Mouse (Mus musculus) heart, embryonic 15.5 days (tissue): Measurements from ENCODE around the gene Hist1h4f. TPM values are rescaled to one million over a fixed set of nuclear protein-coding genes. Genes with fewer than 3 reads are reported as not detected.
A peak's percentile ranks its signal among the peaks of the same experiment; 100 is the strongest.
"Not testable (repeated sequence)": the region's sequence is repeated elsewhere in the genome, so short reads cannot be mapped to it uniquely, and the experiment has no call there.

ENCODE experiments used
- ATAC-seq: fragments of 200-750 bp; cut with Nextera tagmentation; replicated peaks from 2 replicates; pipeline ENCODE4 v1.8.0; 2017; ENCODE audit warnings: low read depth, moderate TSS enrichment; ENCODE audit not compliant: insufficient number of reproducible peaks, insufficient read depth, low FRiP score
- H3K27ac ChIP-seq: fragments of 300-500 bp; sonication (generic); 2 replicates; pipeline ENCODE4 v1.5.1; 2015; ENCODE audit warnings: mild to moderate bottlenecking, inconsistent platforms
- H3K27me3 ChIP-seq: fragments of 300-500 bp; sonication (generic); 2 replicates; pipeline ENCODE4 v1.6.1; 2015; ENCODE audit warnings: inconsistent platforms
- H3K36me3 ChIP-seq: fragments of 300-500 bp; sonication (generic); 2 replicates; pipeline ENCODE4 v1.6.1; 2015; ENCODE audit warnings: mild to moderate bottlenecking, inconsistent platforms
- H3K4me1 ChIP-seq: fragments of 300-500 bp; sonication (generic); replicated peaks from 2 replicates; pipeline ENCODE4 v1.6.1; 2015; ENCODE audit warnings: inconsistent platforms
- H3K4me2 ChIP-seq: fragments of 300-500 bp; sonication (generic); 2 replicates; pipeline ENCODE4 v1.6.1; 2015; ENCODE audit warnings: inconsistent platforms, mild to moderate bottlenecking, moderate library complexity
- H3K4me3 ChIP-seq: fragments of 300-500 bp; sonication (generic); 2 replicates; pipeline ENCODE4 v1.5.1; 2015; ENCODE audit warnings: mild to moderate bottlenecking, inconsistent platforms
- H3K9ac ChIP-seq: fragments of 300-500 bp; sonication (generic); 2 replicates; pipeline ENCODE4 v1.6.1; 2015; ENCODE audit warnings: mild to moderate bottlenecking, inconsistent platforms
- H3K9me3 ChIP-seq: fragments of 300-500 bp; sonication (generic); replicated peaks from 2 replicates; pipeline ENCODE4 v1.6.1; 2016; ENCODE audit warnings: inconsistent platforms
- WGBS: fragments of 180-500 bp; shearing (Covaris S2); methylation state at CpG from one replicate; pipeline ENCODE4 v1.1.7; 2015; ENCODE audit warnings: mixed read lengths; 5-methylcytosine and 5-hydroxymethylcytosine counted together
- polyA plus RNA-seq: library from polyadenylated mRNA; unstranded; fragments of >200 nt; fragmentation: Nextera tagmentation; extraction: Ambion mirVana; gene quantifications from 2 replicates; pipeline ENCODE4 v1.2.1, GENCODE M21; 2015

Gene Hist1h4f
- polyA plus RNA-seq, 1 experiment from 2014 or later, result 0.62 TPM

- H3K4me1 ChIP-seq, result peaks cover 21% of the 10 kb centered on the region
- no peaks in the 10 kb centered on the region for H3K36me3 ChIP-seq
- no peak for ATAC-seq
- no peaks in the 10 kb centered on the region for H3K27me3 ChIP-seq
- H3K9ac ChIP-seq, result no peak overlapping the region
- peak overlapping the region; percentile 91 for H3K27ac ChIP-seq
- peak overlapping the region; percentile 53 for H3K4me3 ChIP-seq
- H3K4me2 ChIP-seq, result peak overlapping the region; percentile 75
- WGBS, result 44% methylated on average over 8 of the region's 8 CpGs
- H3K9me3 ChIP-seq, result no peaks in the 10 kb centered on the region
Observed at GRCm38 (mm10) chr13:23551931-23552914, 775 bp upstream of the Hist1h4f start.

DNA sequence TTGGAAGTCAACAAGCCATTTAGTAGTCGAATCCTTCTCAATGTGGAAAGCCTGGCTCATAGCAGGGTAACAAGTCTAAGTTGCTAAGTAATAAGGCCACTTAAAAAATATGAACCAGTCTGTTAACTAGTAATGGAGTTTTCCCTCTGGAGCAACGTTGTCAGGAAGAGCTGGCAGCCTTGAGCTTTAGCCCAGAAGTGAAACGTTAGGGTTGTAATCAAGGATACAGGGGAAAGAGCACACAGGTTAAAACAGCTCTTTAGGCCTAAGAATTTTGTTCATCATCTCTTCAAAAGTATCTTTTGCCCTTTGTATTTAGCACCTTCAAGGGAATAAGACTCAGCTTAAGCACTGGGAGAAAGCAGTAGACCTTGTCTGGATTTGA lies 695 bp downstream of the Hist1h4f start:
- peak overlapping the region; percentile 91 for H3K27ac ChIP-seq
- H3K4me1 ChIP-seq, result peaks cover 18% of the 10 kb centered on the region
- WGBS, result 6% methylated on average over 3 of the region's 3 CpGs
- no peaks in the 10 kb centered on the region for H3K27me3 ChIP-seq
- peak overlapping the region; percentile 53 for H3K4me3 ChIP-seq
- no peaks in the 10 kb centered on the region for H3K9me3 ChIP-seq
- H3K4me2 ChIP-seq, result peak overlapping the region; percentile 75
- ATAC-seq, result no peak
- no peaks in the 10 kb centered on the region for H3K36me3 ChIP-seq
- peak overlapping the region; percentile 57 for H3K9ac ChIP-seq

- no peak for ATAC-seq
- WGBS, result 61% methylated on average over 5 of the region's 5 CpGs
- Histone ChIP-seq H3K27ac (no peak overlapping the region), H3K27me3 (no peaks in the 10 kb centered on the region), H3K9me3 (no peaks in the 10 kb centered on the region), H3K36me3 (no peaks in the 10 kb centered on the region), H3K4me3 (no peak overlapping the region), H3K4me1 (peaks cover 13% of the 10 kb centered on the region), H3K4me2 (no peak overlapping the region), H3K9ac (no peak overlapping the region)
Observed at GRCm38 (mm10) chr13:23546694-23547093, 4.8 kb downstream of the Hist1h4f start.

GRCm38 (mm10) chr13:23544787-23545120 lies 6.7 kb downstream of the Hist1h4f start:
- Histone ChIP-seq H3K27ac (peak overlapping the region; percentile 92), H3K4me3 (peak overlapping the region; percentile 58), H3K9ac (0 out of 2 replicates have a peak overlapping the region, but pooled peaks have one; percentile 33), H3K4me2 (peak overlapping the region; percentile 77)
- H3K9me3 ChIP-seq, H3K4me1 ChIP-seq, H3K36me3 ChIP-seq, H3K27me3 ChIP-seq: not testable (repeated sequence)
- 0% methylated on average over 14 of the region's 14 CpGs for WGBS
- peak; percentile 5; the same call in 1 of the 2 replicates for ATAC-seq

- peak; percentile 88 for ATAC-seq
- Histone ChIP-seq H3K9ac (peak within 1 kb of the TSS; percentile 65), H3K27ac (peak within 1 kb of the TSS; percentile 92), H3K9me3 (no peaks in the 10 kb centered on the region), H3K4me3 (peak within 1 kb of the TSS; percentile 58), H3K27me3 (no peaks in the 10 kb centered on the region), H3K4me1 (peaks cover 5% of the 10 kb centered on the region; the same call in 1 of the 2 replicates), H3K4me2 (peak within 1 kb of the TSS; percentile 77), H3K36me3 (no peaks in the 10 kb centered on the region)
- WGBS, result 1% methylated on average over 27 of the region's 45 CpGs
Observed at GRCm38 (mm10) chr13:23543965-23544786, 7.3 kb downstream of the Hist1h4f start, which contains the start of gene Hist1h3f. TSS of gene Hist1h3f (plus strand) at chr13:23544052.

- WGBS, result under 1% methylated on average over 39 of the region's 42 CpGs
- not testable (repeated sequence) for H3K36me3 ChIP-seq, H3K27me3 ChIP-seq, H3K4me1 ChIP-seq, H3K9me3 ChIP-seq
- Histone ChIP-seq H3K9ac (peak within 1 kb of the TSS; percentile 53), H3K4me3 (peak within 1 kb of the TSS; percentile 58), H3K4me2 (peak within 1 kb of the TSS; percentile 77), H3K27ac (peak within 1 kb of the TSS; percentile 92)
- ATAC-seq, result peak; percentile 91
Observed at GRCm38 (mm10) chr13:23542999-23543607, 8.3 kb downstream of the Hist1h4f start, which contains the start of gene Hist1h2bh. TSS of gene Hist1h2bh (minus strand) at chr13:23543392.

GRCm38 (mm10) chr13:23542225-23542980 lies 9.0 kb downstream of the Hist1h4f start:
- not testable (repeated sequence) for H3K36me3 ChIP-seq, ATAC-seq, H3K9me3 ChIP-seq, H3K4me1 ChIP-seq, H3K27me3 ChIP-seq
- WGBS, result 19% methylated on average over 3 of the region's 3 CpGs
- Histone ChIP-seq H3K9ac (peak overlapping the region; percentile 52), H3K4me2 (peak overlapping the region; percentile 77), H3K27ac (peak overlapping the region; percentile 87), H3K4me3 (peak overlapping the region; percentile 58)

DNA sequence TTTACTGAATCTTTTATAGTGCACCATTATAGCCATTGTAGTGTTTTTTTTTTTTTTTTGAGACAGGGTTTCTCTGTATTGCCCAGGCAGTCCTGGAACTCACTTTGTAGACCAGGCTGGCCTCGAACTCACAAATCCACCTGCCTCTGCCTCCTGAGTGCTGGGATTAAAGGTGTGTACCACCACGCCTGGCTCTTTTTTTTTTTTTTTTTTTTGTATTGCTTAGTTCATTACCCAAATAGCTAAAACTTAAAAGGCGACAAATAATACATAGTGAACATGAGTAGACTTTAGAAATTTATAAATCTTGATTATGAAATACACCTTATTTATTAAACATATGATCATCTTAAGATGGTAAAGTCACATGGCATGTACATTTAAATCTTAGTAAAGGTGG lies 10.0 kb downstream of the Hist1h4f start:
- H3K9me3 ChIP-seq, result no peaks in the 10 kb centered on the region
- no peak for ATAC-seq
- no peaks in the 10 kb centered on the region for H3K27me3 ChIP-seq
- peaks cover 11% of the 10 kb centered on the region for H3K4me1 ChIP-seq
- WGBS, result 74% methylated on average over 3 of the region's 3 CpGs
- no peak overlapping the region for H3K9ac ChIP-seq
- no peak overlapping the region for H3K4me3 ChIP-seq
- H3K36me3 ChIP-seq, result no peaks in the 10 kb centered on the region
- H3K27ac ChIP-seq, result no peak overlapping the region
- no peak overlapping the region for H3K4me2 ChIP-seq

DNA sequence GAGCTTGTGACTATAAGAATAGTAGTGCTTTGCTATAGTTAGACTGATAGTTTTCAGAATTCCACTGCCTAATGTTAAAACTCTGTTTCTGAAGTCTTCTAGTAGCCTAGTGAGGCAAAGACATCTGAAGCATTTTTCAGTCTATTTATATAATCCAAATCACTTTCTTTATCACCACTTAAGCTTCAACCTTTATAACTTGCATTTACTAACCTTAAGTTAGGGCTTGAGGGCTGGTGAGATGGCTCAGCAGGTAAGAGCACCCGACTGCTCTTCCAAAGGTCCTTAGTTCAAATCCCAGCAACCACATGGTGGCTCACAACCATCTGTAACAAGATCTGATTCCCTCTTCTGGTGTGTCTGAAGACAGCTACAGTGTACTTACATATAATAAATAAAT lies 11.6 kb downstream of the Hist1h4f start:
- H3K9me3 ChIP-seq, H3K4me3 ChIP-seq, H3K27me3 ChIP-seq, ATAC-seq, H3K4me2 ChIP-seq, H3K27ac ChIP-seq, H3K36me3 ChIP-seq, H3K9ac ChIP-seq: not testable (repeated sequence)
- peaks cover 16% of the 10 kb centered on the region for H3K4me1 ChIP-seq
- 47% methylated on average over 1 of the region's 1 CpGs for WGBS

- H3K27me3 ChIP-seq, result no peaks in the 10 kb centered on the region
- WGBS, result 77% methylated on average over 5 of the region's 5 CpGs
- no peaks in the 10 kb centered on the region for H3K36me3 ChIP-seq
- H3K27ac ChIP-seq, result no peak overlapping the region
- H3K9ac ChIP-seq, result no peak overlapping the region
- peaks cover 26% of the 10 kb centered on the region for H3K4me1 ChIP-seq
- H3K4me2 ChIP-seq, result no peak overlapping the region
- no peaks in the 10 kb centered on the region for H3K9me3 ChIP-seq
- ATAC-seq, result no peak
- no peak overlapping the region for H3K4me3 ChIP-seq
Observed at GRCm38 (mm10) chr13:23538249-23538648, 13.2 kb downstream of the Hist1h4f start.
